Mouse (Mus musculus) limb, embryonic 12.5 days (tissue): ENCODE measurements around the gene Olfr807. TPM values are rescaled to one million over a fixed set of nuclear protein-coding genes. Genes with fewer than 3 reads are reported as not detected.

Experiments
- ATAC-seq: fragments of 200-750 bp; cut with Nextera tagmentation; 2 replicates; pipeline ENCODE4 v1.8.0; 2017; ENCODE audit warnings: low read depth, moderate TSS enrichment; ENCODE audit not compliant: insufficient number of reproducible peaks, insufficient read depth, low FRiP score, low TSS enrichment
- H3K27ac ChIP-seq: fragments of 300-500 bp; sonication (generic); 2 replicates; pipeline ENCODE4 v1.5.1; 2016; ENCODE audit warnings: mild to moderate bottlenecking, moderate library complexity
- H3K27me3 ChIP-seq: fragments of 300-500 bp; sonication (generic); 2 replicates; pipeline ENCODE4 v1.6.1; 2016; ENCODE audit warnings: mild to moderate bottlenecking, moderate library complexity
- H3K36me3 ChIP-seq: fragments of 300-500 bp; sonication (generic); 2 replicates; pipeline ENCODE4 v1.6.1; 2016; ENCODE audit warnings: mild to moderate bottlenecking, moderate library complexity
- H3K4me1 ChIP-seq: fragments of 300-500 bp; sonication (generic); replicated peaks from 2 replicates; pipeline ENCODE4 v1.6.1; 2016
- H3K4me2 ChIP-seq: fragments of 300-500 bp; sonication (generic); 2 replicates; pipeline ENCODE4 v1.6.1; 2016; ENCODE audit warnings: mild to moderate bottlenecking, moderate library complexity
- H3K4me3 ChIP-seq: fragments of 300-500 bp; sonication (generic); replicated peaks from 2 replicates; pipeline ENCODE4 v1.5.1; 2016; ENCODE audit warnings: mild to moderate bottlenecking
- H3K9ac ChIP-seq: fragments of 300-500 bp; sonication (generic); replicated peaks from 2 replicates; pipeline ENCODE4 v1.6.1; 2016; ENCODE audit warnings: mild to moderate bottlenecking, moderate library complexity
- H3K9me3 ChIP-seq: fragments of 300-500 bp; sonication (generic); 2 replicates; pipeline ENCODE4 v1.6.1; 2016; ENCODE audit warnings: mild to moderate bottlenecking, moderate library complexity
- WGBS: fragments of 180-500 bp; shearing (Covaris S2); methylation state at CpG from one replicate; pipeline ENCODE4 v1.1.7; 2016; 5-methylcytosine and 5-hydroxymethylcytosine counted together
- microRNA-seq: library from miRNA; unstranded; fragments of <30 nt; microRNA quantifications from one replicate; pipeline ENCODE4, GENCODE M21; 2017
- polyA plus RNA-seq: library from polyadenylated mRNA; unstranded; fragments of >200 nt; fragmentation: Nextera tagmentation; extraction: Ambion mirVana; gene quantifications from 2 replicates; pipeline ENCODE4 v1.2.1, GENCODE M21; 2016

The Olfr807 gene
- not detected in 2 replicates for polyA plus RNA-seq

DNA sequence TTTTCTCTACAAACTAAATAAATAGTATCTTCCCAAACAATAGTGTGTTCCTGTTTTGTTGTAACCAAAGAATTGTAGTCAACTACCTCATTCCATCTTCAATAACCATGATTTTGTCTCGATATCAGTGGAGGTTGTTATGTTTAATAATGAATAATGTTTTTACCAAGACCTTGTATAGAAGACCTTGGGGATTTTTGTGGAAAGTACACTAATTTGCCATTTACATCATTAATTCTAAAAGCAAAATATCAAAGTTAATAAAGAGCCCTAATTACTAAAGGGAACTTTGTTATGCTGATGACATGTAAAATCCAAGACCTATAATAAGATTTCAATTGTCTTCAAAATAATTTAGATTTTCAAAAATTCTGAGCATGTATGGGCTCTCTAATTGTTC, at the start of gene Olfr807:
Olfr807 (minus strand) TSS at position 101 of the 400 bp plus-strand sequence.
- no peak within 1 kb of the TSS for H3K9ac ChIP-seq
- no peaks in the 10 kb centered on the region for H3K27me3 ChIP-seq
- H3K4me1 ChIP-seq: no peaks in the 10 kb centered on the region
- no peak within 1 kb of the TSS for H3K4me2 ChIP-seq
- WGBS: 82% methylated on average over 1 of the region's 1 CpGs
- no peak within 1 kb of the TSS for H3K4me3 ChIP-seq
- no peaks in the 10 kb centered on the region for H3K36me3 ChIP-seq
- H3K9me3 ChIP-seq: no peaks in the 10 kb centered on the region
- ATAC-seq: no peak
- no peak within 1 kb of the TSS for H3K27ac ChIP-seq

DNA sequence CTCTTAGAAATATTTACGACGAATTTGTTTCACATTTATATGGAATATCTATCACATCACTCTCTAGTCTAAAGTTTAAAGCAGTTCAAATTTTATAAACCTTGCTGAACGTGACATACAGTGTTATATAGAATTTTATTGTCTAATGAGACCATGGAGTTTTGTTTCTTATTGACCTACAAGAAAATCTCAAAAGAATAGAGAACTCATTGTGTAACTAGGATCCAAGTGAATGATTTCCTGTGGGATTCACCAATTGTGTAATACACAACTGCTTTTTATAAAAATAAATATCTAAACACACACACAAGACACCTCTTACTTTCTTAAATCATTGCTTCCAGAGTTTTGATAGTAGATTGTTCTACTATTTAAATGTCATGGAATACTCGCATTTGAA, 46.7 kb upstream of the Olfr807 start, which contains the start of gene Olfr811:
Olfr811 (minus strand) TSS at position 101 of the 400 bp plus-strand sequence.
- Histone ChIP-seq H3K9me3 (no peaks in the 10 kb centered on the region), H3K4me1 (no peaks in the 10 kb centered on the region), H3K27me3 (no peaks in the 10 kb centered on the region), H3K4me2 (no peak within 1 kb of the TSS), H3K9ac (no peak within 1 kb of the TSS), H3K36me3 (no peaks in the 10 kb centered on the region), H3K27ac (no peak within 1 kb of the TSS), H3K4me3 (no peak within 1 kb of the TSS)
- ATAC-seq: no peak
- 83% methylated on average over 4 of the region's 4 CpGs for WGBS

DNA sequence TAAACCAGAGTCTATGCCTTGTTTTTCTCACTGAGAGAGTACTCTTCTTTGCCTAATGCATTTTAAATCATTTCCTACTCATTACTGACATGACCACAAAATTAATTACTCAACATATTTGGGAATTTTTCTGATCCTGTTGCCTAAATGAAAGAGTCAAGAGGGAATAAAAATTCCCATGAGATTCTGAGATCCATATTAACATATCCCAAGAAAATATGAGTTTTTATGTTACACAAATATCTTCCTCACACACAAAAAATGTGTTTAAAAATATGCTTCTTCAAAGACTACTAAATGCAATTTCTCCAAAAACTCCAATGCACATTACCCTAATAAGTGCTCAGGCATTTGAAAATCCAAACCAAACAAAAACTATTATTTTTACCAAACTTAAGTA, 37.2 kb upstream of the Olfr807 start, which contains the start of gene Olfr810:
Olfr810 (minus strand) TSS at position 101 of the 400 bp plus-strand sequence.
- Histone ChIP-seq H3K27me3 (no peaks in the 10 kb centered on the region), H3K4me1 (no peaks in the 10 kb centered on the region), H3K9ac (no peak within 1 kb of the TSS), H3K9me3 (no peaks in the 10 kb centered on the region), H3K4me3 (no peak within 1 kb of the TSS), H3K27ac (no peak within 1 kb of the TSS), H3K4me2 (no peak within 1 kb of the TSS), H3K36me3 (no peaks in the 10 kb centered on the region)
- no peak for ATAC-seq

DNA sequence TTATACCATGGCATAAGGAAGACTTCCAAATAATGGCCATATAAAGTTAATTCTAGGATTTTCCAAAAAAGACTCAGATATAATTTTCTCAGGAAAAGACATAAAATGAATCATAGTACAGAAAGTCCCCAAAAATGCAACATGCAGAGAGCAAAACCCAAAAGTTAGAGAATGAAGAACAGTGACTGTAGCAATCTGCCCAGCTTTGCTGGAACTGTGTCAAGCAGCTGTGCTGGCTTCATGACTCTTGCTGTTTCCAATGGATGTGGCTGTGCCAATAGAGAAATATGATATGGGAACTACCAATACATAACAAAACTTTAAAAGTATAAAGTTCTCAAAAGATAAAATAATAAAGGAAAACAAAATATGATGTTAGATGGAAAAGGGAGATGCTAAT, 20.5 kb upstream of the Olfr807 start:
- ATAC-seq: no peak
- H3K4me3 ChIP-seq: no peak overlapping the region
- H3K27ac ChIP-seq: no peak overlapping the region
- H3K9ac ChIP-seq: no peak overlapping the region
- no peaks in the 10 kb centered on the region for H3K36me3 ChIP-seq
- no peaks in the 10 kb centered on the region for H3K4me1 ChIP-seq
- H3K27me3 ChIP-seq: no peaks in the 10 kb centered on the region
- no peaks in the 10 kb centered on the region for H3K9me3 ChIP-seq
- H3K4me2 ChIP-seq: no peak overlapping the region

DNA sequence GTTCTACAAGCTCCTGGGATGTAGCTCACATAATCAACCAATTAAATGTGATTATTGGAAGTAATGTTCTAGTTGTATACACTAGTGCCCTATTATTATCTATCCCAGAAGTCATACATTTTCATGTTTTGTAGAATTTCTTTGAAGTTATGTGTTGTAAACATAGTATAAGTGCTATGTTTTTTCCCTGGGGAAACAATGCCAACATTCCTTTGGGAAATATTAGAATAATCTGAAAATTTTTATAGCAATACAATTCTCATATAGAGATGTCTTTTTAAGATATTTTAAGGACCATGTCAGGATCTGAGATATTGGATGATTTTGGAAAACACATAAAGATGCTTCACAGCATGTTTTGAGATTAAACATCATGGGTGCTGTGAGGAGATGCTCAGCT, 16.7 kb upstream of the Olfr807 start, which contains the start of gene Olfr809:
Olfr809 (plus strand) TSS at position 301 of the 400 bp plus-strand sequence.
- H3K9me3 ChIP-seq: no peaks in the 10 kb centered on the region
- ATAC-seq: no peak
- no peaks in the 10 kb centered on the region for H3K27me3 ChIP-seq
- no peaks in the 10 kb centered on the region for H3K4me1 ChIP-seq
- no peaks in the 10 kb centered on the region for H3K36me3 ChIP-seq
- no peak within 1 kb of the TSS for H3K27ac ChIP-seq
- no peak within 1 kb of the TSS for H3K4me3 ChIP-seq
- H3K9ac ChIP-seq: no peak within 1 kb of the TSS
- no peak within 1 kb of the TSS for H3K4me2 ChIP-seq

DNA sequence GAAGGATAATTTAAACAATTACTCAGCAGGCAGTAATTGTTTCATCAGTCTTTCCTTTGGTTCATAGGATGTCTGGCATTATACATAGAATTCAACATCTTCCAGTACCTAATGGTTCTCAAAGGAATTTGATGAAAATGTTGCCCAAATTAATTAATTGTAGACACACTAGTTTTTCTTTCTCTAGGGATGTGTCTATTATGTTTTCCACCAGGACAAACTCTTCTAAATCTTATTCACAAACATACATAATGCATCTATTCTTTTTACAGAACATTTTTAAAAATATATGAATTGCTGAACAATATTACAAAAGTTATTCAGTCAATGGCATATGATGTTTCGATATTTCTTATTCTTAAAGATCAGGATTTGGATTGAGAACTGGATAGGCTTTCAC, 7.6 kb upstream of the Olfr807 start, which contains the start of gene Olfr808:
Olfr808 (plus strand) TSS at position 301 of the 400 bp plus-strand sequence.
- Histone ChIP-seq H3K4me1 (no peaks in the 10 kb centered on the region), H3K4me3 (no peak within 1 kb of the TSS), H3K9me3 (no peaks in the 10 kb centered on the region), H3K36me3 (no peaks in the 10 kb centered on the region), H3K9ac (no peak within 1 kb of the TSS), H3K27me3 (no peaks in the 10 kb centered on the region), H3K4me2 (no peak within 1 kb of the TSS), H3K27ac (no peak within 1 kb of the TSS)
- ATAC-seq: no peak
- WGBS: 81% methylated on average over 1 of the region's 1 CpGs

GRCm38 (mm10) chr10:129741821-129742220, 15.8 kb downstream of the Olfr807 start, which contains the start of gene Olfr806:
Gene Olfr806 (minus strand): TSS chr10:129741921.
- ATAC-seq: no peak
- H3K4me1 ChIP-seq: no peaks in the 10 kb centered on the region
- no peaks in the 10 kb centered on the region for H3K27me3 ChIP-seq
- H3K36me3 ChIP-seq: no peaks in the 10 kb centered on the region
- H3K9ac ChIP-seq: no peak within 1 kb of the TSS
- no peak within 1 kb of the TSS for H3K27ac ChIP-seq
- no peak within 1 kb of the TSS for H3K4me2 ChIP-seq
- H3K4me3 ChIP-seq: no peak within 1 kb of the TSS
- H3K9me3 ChIP-seq: no peaks in the 10 kb centered on the region

DNA sequence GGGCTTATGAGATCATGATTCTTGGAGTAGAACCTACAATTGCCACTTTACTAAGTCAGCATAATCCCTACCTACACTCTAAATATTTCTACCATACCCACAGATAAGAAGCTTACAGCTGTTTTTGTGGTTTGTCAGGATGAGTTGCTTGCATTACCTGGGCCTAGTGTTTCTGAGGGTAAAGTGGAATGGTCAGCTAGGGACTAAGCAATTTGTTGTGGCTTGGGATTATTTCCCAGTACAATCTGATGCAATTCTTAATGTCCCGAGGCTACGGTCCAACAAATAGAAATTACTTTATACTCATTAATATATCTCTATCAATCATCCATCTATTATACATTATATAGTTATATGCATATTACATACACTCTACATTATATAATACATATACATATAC, 28.3 kb downstream of the Olfr807 start, which contains the start of gene Olfr805:
Olfr805 (minus strand) TSS at position 101 of the 400 bp plus-strand sequence.
- Histone ChIP-seq H3K36me3 (no peaks in the 10 kb centered on the region), H3K4me2 (no peak within 1 kb of the TSS), H3K27me3 (no peaks in the 10 kb centered on the region), H3K9ac (no peak within 1 kb of the TSS), H3K4me1 (no peaks in the 10 kb centered on the region), H3K27ac (no peak within 1 kb of the TSS), H3K9me3 (no peaks in the 10 kb centered on the region), H3K4me3 (no peak within 1 kb of the TSS)
- 98% methylated on average over 2 of the region's 2 CpGs for WGBS
- ATAC-seq: no peak

Small RNA genes within 50 kb of the gene (microRNA-seq; reads per million reads assigned to microRNA genes)
- gene Gm24485: not detected

Other genes with a start within 250 kb of the Olfr807 start
- gene Olfr791, start 236.0 kb downstream of the Olfr807 start, polyA plus RNA-seq: not detected in 2 replicates
- not detected in 2 replicates for gene Olfr792, start 218.6 kb downstream of the Olfr807 start, polyA plus RNA-seq
- not detected in 2 replicates for gene Olfr794, start 190.1 kb downstream of the Olfr807 start, polyA plus RNA-seq
- gene Olfr796, start 145.2 kb downstream of the Olfr807 start, polyA plus RNA-seq: not detected in 2 replicates
- gene Olfr798, start 129.9 kb downstream of the Olfr807 start, polyA plus RNA-seq: not detected in 2 replicates
- not detected in 2 replicates for gene Olfr799, start 120.3 kb downstream of the Olfr807 start, polyA plus RNA-seq
- not detected in 2 replicates for gene Olfr800, start 100.1 kb downstream of the Olfr807 start, polyA plus RNA-seq
- not detected in 2 replicates for gene Olfr801, start 83.9 kb downstream of the Olfr807 start, polyA plus RNA-seq
- gene Olfr802, start 69.6 kb downstream of the Olfr807 start, polyA plus RNA-seq: not detected in 2 replicates
- gene Olfr803, start 63.5 kb downstream of the Olfr807 start, polyA plus RNA-seq: not detected in 2 replicates
- gene Olfr804, start 54.6 kb downstream of the Olfr807 start, polyA plus RNA-seq: not detected in 2 replicates
- not detected in 2 replicates for gene Olfr805, start 28.4 kb downstream of the Olfr807 start, polyA plus RNA-seq
- not detected in 2 replicates for gene Olfr806, start 15.9 kb downstream of the Olfr807 start, polyA plus RNA-seq
- not detected in 2 replicates for gene Olfr808, start 7.7 kb upstream of the Olfr807 start, polyA plus RNA-seq
- gene Olfr809, start 16.8 kb upstream of the Olfr807 start, polyA plus RNA-seq: not detected in 2 replicates
- not detected in 2 replicates for gene Olfr810, start 37.1 kb upstream of the Olfr807 start, polyA plus RNA-seq
- not detected in 2 replicates for gene Olfr811, start 46.6 kb upstream of the Olfr807 start, polyA plus RNA-seq
- gene Olfr812, start 88.3 kb upstream of the Olfr807 start, polyA plus RNA-seq: not detected in 2 replicates
- gene Olfr813, start 97.6 kb upstream of the Olfr807 start, polyA plus RNA-seq: not detected in 2 replicates
- gene Olfr814, start 122.1 kb upstream of the Olfr807 start, polyA plus RNA-seq: not detected in 2 replicates
- not detected in 2 replicates for gene Olfr815, start 148.1 kb upstream of the Olfr807 start, polyA plus RNA-seq
- not detected in 2 replicates for gene Olfr816, start 157.8 kb upstream of the Olfr807 start, polyA plus RNA-seq
- gene Olfr818, start 191.3 kb upstream of the Olfr807 start, polyA plus RNA-seq: not detected in 2 replicates
- gene Olfr819, start 209.5 kb upstream of the Olfr807 start, polyA plus RNA-seq: not detected in 2 replicates
- gene Olfr247, start 218.3 kb upstream of the Olfr807 start, polyA plus RNA-seq: not detected in 2 replicates
- not detected in 2 replicates for gene Gm10310, start 227.3 kb upstream of the Olfr807 start, polyA plus RNA-seq